Mouse (Mus musculus) thymus, postnatal 36 days (tissue): Measurements from ENCODE around the gene Cyp2d10.
A peak's percentile ranks its signal among the peaks of the same experiment; 100 is the strongest.
"Not testable (repeated sequence)": the region's sequence is repeated elsewhere in the genome, so short reads cannot be mapped to it uniquely, and the experiment has no call there.

ENCODE experiments used
- DNase-seq, 2 experiments: peaks; one replicate each; pipeline ENCODE4 v3.0.0; 2022; ENCODE audit warnings: mixed read lengths in 2 of 2

Gene Cyp2d10

DNA sequence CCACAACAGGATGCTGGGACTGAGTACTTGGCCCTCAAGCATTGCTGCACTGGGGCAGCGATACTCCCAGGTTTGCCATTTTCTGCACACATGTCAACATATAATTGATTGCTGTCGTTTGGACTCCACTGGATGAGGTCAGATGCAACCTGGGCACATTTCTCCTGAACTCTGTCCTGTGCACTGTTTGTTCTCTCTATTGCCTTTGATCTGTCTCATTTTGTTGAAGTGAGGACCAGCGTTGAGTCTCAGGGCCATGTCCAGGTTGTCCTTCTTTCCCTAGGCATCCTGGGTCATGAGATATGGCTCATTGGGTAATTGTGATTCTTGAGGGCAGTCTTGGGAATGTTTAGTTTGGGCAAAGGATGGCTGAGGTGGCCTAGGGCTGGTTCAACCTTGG lies 11.0 kb downstream of the Cyp2d10 start:
- not testable (repeated sequence) for DNase-seq

DNA sequence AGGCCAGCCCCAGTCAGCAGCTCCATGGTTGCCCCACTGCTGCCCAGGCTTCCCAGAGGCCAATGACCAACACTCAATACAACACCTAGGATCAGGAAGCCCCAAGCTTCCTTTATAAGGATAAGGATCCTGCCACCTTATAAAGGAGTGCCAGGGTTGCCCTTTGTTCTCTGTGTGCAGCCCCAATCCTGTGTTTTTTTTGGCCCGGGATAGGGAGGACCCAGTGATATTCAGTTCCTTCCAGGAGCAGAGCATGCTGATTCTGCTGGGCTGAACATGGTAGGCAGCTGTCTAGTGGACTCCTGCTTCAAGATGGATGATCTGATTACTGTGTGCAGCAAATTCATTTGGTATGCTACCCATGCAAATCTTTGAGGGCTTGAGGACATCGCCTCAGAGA lies 13.1 kb downstream of the Cyp2d10 start, which contains the start of gene Cyp2d11:
TSS of gene Cyp2d11 (minus strand) at position 101 of the 400 bp plus-strand sequence.
- not testable (repeated sequence) for DNase-seq

DNA sequence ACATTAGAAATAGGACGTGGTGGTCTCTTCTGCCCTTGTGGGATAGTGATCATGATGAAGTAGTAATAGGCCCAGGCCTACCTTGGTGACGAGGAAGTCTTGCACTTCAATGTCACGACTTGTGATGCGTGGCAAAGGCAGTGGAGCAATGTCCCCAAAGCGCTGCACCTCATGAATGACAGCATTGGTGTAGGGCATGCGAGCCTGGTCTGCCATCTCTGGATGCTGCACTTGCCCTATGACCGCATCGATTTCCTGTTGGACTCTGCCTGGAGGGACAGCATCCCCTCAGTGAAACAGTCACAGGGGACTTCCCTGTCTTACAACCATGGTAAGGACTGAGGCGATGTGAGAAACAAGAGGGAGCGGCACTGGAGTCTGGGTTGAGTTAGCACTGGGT lies 17.1 kb downstream of the Cyp2d10 start:
- DNase-seq, result not testable (repeated sequence)

DNA sequence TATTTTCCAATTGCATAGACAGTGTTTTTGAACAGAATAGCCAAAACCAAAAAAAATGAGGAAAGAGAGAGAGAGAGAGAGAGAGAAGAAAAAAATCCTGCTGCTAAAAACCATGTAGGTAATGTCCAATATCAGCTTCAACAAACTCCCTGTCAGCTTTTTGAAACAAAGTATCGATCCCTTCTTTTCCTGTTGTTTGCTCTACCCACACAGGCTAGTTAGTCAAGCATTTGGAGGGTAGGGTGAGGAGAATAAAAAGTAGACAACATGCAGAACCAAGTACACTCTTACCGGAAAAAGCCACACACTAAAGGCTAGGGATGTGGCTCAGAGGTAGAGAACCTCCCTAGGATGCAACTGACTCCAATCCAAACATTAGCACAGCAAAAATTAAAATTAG lies 21.3 kb downstream of the Cyp2d10 start:
- DNase-seq, result no peak

DNA sequence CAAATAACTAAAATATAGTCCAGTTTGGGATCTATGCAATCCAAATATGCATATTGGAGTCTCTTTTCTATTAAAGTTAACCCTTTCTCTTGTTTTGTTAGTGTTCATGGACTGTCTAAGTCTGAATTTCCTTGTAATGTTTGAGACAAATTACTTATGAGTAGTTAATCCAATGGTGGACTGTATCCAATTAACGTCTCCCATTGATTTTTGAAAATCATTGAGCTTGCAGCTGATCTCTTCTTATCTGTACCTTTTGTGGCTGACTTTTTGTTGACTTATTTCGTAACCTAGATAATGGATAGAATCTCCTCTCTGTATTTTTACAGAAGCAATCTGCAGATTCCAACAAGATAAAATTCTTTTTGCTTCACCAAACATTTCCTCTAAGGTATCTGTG lies 24.6 kb downstream of the Cyp2d10 start:
- DNase-seq, result no peak

DNA sequence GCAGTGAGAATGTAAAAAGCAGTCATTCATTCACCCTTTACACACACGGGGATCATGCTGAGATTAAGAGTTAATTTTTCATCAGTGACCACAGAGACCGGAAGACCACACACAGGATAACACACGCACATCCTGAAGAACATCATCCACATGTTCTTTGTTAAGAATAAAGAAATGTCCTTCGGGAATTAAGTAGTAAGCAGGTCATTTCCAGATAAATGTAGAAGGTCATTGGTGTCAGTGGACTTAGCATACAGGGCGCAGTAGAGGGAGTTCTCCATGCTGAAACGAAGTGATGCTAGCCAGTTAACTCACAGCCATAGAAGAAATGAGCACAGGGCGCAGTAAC lies 26.3 kb downstream of the Cyp2d10 start:
- DNase-seq, result no peak

DNA sequence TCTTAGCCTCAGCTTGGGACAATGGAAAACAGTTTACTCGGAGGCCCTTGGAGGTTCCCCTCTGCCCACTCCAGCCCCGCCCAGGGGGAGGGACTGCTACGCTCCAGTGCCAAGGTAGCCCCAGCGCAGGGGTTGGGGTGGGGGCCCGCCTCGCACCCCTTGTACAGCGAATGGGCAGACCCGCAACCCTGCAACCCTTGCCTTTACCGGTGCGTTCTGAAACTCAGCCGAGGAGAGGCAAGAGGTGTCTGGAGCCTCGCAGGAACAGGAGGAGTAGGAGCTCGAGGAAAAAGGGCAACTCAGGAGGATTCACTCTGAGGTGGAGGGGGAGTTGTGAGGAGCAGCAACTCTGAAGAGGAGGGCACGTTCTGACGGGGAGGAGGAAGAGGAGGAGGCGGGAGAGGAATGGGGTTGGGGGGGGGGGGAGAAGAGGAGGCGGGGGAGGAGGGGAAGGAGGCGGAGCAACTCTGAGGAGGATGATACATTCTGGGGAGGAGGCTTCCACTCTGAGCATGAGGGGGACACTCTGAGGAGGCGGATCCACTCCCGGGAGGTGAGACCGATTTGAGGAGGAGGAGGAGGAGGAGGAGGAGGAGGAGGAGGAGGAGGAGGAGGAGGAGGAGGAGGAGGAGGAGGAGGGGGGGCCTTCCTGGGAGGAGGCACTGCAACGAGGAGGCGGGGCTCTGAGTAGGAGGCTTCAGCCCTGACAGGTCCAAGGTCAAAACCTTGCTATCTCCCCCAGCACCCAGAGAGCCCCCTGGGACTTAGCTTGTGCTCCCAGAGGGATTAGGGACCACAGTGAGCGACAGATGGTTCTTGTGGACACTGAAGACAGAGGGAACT lies 26.9 kb downstream of the Cyp2d10 start, which contains the start of gene Cyp2d22:
TSS of gene Cyp2d22 (minus strand) at position 390 of the 843 bp plus-strand sequence.
- DNase-seq, result peak; percentile 43 to 54

DNA sequence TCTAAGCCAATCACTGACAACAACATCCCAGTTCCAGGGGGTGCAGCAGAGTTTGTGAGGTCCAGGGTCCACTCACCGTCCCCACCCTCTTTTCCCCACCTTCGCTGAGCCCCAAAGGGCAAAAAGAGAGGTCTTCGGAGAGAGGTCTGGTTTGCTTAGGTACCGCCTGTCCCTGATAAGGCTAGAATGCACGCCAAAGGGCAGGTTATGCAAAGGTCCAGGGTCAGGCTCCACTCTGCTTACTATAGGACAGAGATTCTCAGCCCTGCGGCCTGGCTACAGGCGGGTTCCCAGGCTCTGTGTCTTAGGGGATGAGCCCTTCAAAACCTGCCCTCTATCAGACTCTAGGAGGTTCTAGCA lies 27.5 kb downstream of the Cyp2d10 start:
- no peak for DNase-seq

DNA sequence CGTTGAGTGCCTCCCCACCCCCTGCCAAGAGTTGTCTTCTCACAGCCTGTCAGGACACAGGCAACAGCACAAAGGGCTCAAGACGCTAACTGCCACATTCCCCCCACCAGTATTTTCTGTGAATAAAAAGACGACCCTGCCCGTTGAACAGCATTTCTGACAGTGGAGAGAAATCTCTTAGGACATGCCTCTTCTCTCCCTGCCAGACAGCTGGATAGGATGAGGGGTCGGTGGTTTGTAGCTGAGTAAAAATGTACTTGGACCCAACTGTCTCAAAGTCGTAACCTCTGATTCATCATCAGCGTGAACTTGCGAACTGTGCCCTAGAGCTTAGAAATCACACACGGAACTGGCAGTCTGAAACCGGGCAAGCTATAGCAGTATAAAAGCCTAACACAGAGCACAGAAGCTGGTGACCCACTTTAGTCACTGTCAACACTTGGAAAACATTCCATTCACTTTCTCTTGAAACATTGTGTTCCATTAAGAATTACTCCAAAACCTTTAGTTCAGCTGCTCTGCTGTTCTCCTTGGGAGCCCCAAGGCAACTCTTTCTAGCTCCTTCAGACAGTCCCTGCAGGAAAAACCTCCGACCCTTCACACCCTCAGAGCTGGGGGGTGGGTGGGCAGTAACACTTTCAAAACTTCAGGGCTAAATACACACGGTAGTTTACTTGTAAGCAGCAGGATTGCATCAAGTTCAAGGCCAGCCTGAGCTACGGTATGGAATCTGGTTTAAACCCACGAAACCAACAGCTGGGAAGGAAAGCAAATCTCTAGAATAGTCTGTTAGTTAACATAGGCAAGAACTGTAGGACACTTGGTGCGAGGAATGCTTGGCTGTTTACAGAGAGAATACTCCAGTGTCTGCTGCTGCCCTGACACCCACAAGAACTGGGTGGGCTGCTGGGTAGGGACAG lies 28.5 kb downstream of the Cyp2d10 start:
- no peak for DNase-seq

DNA sequence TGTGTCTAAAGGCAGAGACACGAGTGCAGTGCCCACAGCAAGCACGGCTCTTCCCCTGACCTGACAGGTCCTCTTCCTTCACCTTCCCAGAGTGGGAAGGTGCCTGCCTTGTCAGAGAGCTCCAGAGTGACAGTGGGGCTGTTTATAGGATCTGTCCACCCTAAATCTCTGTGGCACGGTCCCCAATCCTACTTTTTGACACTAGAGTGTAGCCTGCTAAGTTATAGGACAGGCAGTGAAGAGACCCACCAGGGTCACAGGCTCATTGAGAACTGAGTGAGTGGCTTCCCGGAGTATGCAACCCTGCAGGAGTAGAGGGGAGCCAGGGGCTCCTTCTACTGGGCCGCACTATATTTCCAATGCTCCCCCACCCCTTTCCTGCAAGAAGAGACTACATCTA lies 29.3 kb downstream of the Cyp2d10 start:
- DNase-seq, result no peak

DNA sequence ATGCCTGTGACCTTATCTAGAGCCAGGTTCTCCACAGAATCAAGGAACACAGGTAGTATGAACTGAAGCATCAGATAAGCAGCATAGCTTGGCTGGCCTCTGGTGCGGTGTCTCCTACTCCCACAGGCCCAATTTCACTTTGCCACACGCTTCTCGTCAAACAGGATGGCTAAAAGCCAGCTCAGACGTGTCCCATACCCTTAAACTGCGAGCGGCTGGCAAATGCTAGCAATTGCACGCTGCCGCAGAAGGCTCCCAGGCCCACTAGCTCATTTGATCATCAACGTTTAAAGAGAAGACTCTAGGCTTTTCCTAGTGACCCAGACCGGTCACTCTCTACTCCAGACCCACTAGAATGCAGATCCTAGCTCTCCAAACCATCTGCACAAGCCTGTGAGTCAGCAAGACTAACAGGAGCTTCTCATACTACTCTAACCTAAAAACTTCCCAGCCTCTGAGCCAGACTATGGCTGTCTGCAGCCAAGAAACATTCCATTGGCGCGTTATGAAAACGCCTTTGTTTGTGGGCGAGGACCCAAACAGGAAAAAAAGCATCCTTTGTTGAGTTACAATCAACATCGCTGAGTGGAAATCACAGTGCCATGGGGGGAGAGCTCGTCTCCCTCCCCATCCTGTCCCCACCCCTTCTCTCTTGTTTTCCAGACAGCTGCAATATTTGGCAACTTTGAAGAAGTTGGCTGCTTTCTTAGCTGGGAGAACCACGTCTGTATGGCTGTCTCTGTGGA lies 30.4 kb downstream of the Cyp2d10 start:
- DNase-seq, result no peak

DNA sequence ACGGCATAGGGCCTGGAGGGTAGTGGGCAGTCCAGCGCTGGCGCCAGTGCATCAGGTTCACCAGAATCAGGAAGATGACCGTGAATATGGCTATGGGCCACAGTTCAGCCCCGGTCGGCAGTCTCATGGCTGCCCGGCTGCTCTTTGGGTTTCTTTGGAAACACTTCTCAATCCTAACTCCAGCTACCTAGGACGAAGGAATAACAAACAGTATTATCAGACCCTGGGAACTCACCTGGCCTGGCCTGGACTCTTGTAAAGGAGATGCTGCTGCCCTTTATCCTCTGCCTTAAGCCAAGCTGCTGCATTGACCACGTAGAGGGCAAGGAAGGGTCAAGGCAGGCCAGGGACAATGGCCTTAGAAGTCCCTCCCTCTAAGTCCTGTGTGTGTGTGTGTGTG lies 31.1 kb downstream of the Cyp2d10 start:
- DNase-seq, result no peak

DNA sequence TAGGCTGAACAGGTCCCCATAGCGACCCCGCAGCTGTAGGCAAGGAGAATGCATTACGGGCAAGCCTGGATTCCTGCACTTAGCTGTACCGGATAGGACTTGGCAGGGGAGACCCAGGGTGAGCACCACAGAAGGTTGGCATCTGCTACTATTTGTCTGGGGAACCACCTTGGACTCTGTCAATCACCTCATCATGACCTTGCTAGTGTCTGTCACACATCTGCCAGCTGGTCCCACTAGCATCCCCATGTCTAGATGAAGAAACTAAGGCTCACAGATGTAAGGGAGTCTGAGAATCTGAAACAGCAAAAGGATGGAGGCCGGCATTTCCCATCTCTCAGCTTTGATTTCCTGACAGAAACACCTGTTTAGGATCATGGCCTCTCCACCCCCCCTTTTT lies 32.6 kb downstream of the Cyp2d10 start:
- DNase-seq, result no peak

DNA sequence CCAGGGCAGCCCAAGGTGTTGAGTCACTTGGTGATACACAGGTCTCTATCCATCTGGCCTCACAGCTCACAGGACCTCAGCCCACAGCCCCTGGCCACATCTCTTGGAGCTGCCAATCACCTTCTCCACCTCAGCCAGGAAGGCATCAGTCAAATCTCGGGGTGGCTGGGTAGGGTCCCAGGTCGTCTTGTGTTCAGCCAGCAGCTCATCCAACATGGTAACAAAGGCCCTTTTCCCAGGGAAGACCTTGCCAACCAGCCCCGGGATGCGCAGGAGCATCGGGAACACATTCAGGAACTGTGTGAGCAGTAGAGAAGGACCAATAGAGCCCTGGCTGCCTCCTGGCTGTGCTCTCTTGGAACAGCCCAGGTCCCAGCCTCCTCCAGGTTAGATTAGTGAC lies 34.0 kb downstream of the Cyp2d10 start:
- DNase-seq, result no peak

DNA sequence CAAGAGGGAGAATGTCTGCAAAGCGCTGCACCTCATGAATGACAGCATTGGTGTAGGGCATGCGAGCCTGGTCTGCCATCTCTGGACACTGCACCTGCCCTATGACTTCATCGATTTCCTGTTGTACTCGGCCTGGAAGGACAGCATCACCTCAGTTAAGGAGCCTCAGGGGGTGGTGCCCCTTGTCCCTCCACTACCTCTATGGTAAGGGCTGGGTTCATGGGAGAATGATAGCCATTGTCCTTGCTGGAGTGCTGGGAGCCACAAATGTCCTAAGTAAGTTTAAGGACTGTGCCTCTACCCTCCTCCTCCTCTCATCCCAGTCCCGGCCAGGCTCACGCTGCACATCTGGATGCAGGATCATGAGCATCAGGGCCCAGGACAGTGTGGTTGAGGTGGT lies 34.5 kb downstream of the Cyp2d10 start:
- DNase-seq, result no peak

DNA sequence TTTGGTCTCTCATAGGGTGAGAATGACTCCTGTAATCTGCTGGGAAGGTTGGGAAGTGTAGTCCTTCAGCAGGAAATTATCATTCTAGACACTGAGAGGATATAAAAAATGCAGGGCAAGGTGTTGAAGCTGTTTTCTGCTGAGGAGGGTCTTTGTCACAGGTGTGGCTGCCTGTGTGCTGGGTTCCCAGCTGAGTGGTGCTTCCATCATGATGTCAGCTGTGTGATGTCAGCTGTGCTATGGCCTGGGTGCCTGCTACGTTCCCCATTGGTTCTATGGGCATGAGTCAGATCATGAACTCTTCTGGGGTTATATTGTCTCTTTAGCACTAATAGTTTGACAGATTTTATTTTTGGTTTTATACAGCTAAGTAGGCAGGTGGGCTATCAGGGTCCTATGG lies 38.1 kb downstream of the Cyp2d10 start:
- DNase-seq, result no peak

DNA sequence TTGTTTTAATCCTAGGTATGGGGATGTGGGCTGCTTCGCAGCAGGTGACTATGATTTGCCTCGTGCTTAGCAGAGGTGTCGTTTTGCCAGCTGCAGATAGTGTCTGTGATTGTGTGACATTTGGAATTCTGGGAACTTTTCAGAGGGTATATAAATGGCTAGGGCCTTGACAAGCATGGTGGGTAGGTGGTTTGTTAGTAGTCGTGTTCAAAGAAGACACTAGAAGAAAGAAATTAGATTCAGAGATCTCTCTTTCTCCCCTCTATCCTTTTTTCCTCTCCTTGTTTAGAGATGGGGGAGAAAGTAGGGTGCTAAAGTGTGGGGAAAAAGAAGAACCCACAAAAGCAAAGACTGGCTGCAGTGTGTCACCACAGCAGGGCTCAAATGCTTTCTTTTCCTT lies 38.8 kb downstream of the Cyp2d10 start:
- no peak for DNase-seq

DNA sequence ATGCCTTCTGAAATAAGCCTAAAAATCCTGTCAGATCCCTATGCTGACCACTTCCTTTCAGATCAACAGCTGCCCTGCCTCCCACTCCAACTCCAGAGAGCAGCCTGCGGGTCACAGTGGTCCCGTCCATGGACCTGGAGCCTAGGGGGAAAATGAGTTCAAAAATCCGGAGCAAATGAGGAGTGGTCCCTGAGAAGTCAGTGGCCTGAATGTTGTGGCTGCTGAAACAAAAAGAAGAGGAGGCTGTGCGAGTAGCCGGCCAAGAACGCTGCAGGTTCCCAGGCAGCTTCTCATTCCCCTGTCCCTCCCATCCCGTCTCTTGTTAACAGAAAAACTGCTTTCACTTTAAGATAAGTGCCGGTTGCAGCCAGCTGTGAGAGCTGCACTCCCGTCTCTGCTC lies 42.4 kb downstream of the Cyp2d10 start:
- DNase-seq, result not testable (repeated sequence)

DNA sequence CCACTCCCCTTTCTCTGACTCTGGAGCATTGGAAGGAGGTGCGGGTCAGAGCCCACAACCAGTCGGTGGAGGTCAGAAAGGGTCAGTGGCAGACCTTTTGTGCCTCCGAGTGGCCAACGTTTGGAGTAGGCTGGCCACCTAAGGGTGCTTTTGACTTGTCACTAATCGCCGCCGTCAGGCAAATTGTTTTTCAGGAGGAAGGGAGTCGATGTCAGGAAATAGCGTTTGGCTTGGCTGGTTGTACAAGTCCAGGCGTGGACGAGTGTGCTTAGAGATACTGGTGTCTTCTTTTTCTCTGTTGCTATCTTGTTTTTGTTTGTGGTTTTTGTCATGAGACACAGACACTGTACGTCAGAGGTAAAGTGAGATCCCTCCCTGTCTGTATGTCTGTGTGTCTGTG lies 43.2 kb downstream of the Cyp2d10 start:
- not testable (repeated sequence) for DNase-seq

DNA sequence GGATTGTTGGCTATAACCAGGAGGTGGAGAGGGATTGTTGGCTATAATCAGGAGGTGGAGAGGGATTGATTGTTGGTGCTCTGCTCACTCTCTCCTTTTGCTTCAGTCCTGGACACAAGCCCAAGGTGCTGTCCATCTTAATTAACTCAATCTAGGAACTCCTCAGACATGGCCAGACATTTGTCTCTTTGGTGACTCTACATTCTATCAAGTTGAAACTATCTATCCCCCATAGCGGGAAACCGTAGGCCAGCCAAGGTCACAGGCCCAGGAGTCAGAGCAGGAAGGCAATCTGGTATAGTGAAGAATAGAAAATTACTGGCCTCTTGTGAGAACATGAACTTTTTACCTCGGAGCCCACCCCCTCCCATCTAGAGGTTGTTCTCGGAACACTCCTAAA lies 44.8 kb downstream of the Cyp2d10 start:
- DNase-seq, result no peak

DNA sequence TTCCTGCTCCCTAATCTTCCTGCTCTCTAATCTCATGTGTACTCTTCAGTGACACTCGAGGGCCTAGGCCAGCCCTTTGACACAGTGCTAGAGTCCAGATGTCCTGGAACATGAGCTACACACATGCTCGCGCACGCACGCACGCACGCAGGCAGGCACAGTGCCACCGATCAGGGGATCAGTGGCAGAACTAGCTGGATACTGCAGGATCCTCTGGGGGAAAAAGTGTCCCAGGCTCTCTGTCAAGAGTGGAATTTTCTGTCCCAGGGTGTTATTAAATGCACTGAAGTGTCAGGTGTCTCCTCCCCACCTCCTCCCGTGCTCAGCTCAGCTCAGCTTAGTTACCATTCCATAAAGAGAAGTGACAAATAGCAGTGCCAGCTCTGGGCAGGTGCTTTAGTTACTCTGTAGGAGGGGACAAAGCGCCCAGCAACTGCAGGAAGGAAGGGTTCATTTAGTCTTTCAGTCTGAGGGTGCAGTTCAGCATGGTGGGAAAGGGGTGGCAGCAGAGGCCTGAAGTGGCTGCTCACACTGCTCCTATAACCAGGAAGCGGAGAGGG lies 45.5 kb downstream of the Cyp2d10 start:
- peak; percentile 35 to 52 for DNase-seq

DNA sequence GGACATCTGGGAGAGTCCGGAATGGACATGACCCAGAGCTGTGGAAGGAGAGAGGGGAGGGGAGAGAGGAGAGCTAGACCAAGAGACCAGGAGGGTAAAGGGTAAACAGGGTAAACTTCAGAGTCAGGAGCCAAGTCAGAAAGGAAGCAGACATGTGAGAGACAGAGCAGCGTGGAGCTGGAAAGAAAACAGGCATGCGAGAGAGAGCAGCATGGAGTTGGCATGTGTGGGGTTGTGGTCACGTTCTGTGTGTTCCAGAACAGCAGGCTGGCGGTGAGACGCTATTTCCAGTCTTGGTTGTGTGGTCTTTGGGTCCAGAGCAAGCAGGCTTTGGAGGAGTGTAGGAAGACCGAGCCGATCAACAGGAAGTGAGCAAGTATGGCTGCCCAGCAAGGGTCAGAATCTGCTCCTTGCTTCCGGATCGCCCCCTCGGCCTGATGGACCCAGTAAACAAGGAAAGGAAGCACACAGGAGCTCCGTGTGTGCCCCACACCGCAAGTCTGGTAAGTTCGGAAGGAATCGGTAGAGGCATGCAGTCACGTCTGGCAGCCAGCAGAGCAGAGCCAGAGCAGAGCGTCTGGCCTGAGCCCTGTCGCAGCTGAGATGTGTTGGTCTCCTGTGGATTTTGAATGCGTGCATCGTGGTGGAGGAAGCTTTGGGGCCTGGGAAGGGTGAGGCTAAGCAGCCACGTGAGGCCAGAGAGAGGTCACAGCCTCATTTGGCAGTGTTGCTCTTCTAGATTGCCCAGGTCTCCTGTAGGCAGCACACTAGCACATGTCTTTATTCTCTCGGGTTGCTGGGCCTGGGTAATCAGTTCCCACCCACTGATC lies 48.3 kb downstream of the Cyp2d10 start:
- no peak for DNase-seq
